Mouse (Mus musculus) liver, adult 2 months (tissue): Measurements from ENCODE around the gene Snx22.

Experiments used
- CTCF ChIP-seq: fragments of 200-500 bp; IDR thresholded peaks from 2 replicates; pipeline ENCODE4 v1.5.1; 2011; ENCODE audit warnings: low read depth, low read length, control low read depth
- POLR2A ChIP-seq: fragments of 200-500 bp; IDR thresholded peaks from 2 replicates; pipeline ENCODE4 v1.6.1; 2011; ENCODE audit warnings: low read length, control low read depth; ENCODE audit not compliant: insufficient read depth; ENCODE audit errors: extremely low read depth

DNA sequence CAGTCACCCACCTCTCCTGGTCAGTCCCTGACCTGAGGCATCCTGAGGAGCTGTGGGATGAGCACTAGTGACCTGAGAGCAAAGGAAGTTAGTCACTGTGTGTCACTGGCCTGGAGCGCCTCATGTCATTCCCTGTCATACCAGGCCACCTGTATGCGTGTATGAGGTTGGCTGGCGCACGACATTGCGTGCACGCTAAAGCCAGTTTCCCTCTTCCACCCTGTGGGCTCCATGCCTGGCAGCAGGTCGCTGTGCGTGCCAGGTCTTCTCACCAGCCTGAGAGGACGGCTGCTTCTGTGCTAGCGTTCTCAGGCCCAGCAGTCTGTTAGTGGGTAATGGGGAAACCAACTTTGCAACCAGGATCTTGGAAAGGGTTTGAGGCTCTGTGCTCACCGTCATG lies 5.2 kb downstream of the Snx22 start:
- TF ChIP-seq CTCF (no peak), POLR2A (no peak)
